ENCODE assay signal across 29 mouse cellular contexts in the genomic region with DNA sequence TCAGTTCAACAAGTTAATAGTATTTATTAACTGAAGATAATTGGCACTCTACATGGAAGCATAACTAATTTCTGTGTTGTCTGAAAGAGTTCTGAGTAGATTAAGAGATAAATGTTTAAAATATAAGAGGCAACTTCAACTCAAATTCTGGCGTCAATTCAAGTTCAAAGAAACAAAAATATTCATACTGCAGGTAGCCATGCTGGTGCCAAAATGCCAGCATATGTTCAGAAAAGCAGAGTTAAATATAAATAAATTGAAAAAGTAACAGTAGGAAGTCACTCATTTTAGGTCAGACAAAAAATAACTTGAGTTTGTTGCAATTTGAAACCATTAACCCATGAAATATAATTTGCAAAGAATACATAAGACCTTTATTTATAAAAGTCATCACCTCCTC.
"Had no signal": no experiment of that assay in that cellular context is flagged by ENCODE, and none has a peak within 500 bp of the region (broad histone marks: within the 10 kb centered on the region; RNA-seq: fewer than 3 reads in every experiment).

No protein-coding gene starts in this region.

- H3K27ac ChIP-seq: limb, embryonic 10.5 days; limb, embryonic 12.5 days; limb, embryonic 13.5 days; limb, embryonic 15.5 days; liver, embryonic 12.5 days; liver, embryonic 13.5 days; liver, embryonic 14.5 days; liver, embryonic 15.5 days; lung, embryonic 15.5 days; macrophage; midbrain, embryonic 10.5 days; midbrain, embryonic 12.5 days; midbrain, embryonic 13.5 days; midbrain, embryonic 15.5 days; neural tube, embryonic 12.5 days; neural tube, embryonic 13.5 days had no signal

- H3K4me3 ChIP-seq: limb, embryonic 10.5 days; limb, embryonic 12.5 days; limb, embryonic 13.5 days; limb, embryonic 15.5 days; liver, embryonic 12.5 days; liver, embryonic 13.5 days; liver, embryonic 15.5 days; lung, embryonic 15.5 days; megakaryocyte, embryonic 14.5 days; midbrain, embryonic 10.5 days; midbrain, embryonic 12.5 days; midbrain, embryonic 13.5 days; midbrain, embryonic 15.5 days; myocyte; neural tube, embryonic 12.5 days; neural tube, embryonic 13.5 days had no signal

- DNase-seq: left cerebral cortex, postnatal 4 days; liver; liver, embryonic 13.5 days; liver, postnatal 0 days; lung, adult 18-20 months; lung, adult 2 months; lung, embryonic 14.5 days; lung, postnatal 10 days; lung, postnatal 14 days; lung, postnatal 36 days; lung, postnatal 4 days; midbrain, embryonic 14.5 days had no signal

- H3K4me1 ChIP-seq: limb, embryonic 10.5 days; limb, embryonic 12.5 days; limb, embryonic 13.5 days; limb, embryonic 15.5 days; liver, embryonic 12.5 days; liver, embryonic 13.5 days; liver, embryonic 15.5 days; lung, embryonic 15.5 days; megakaryocyte, embryonic 14.5 days; midbrain, embryonic 10.5 days; midbrain, embryonic 12.5 days; midbrain, embryonic 13.5 days; midbrain, embryonic 15.5 days; neural tube, embryonic 12.5 days; neural tube, embryonic 13.5 days had no signal

- H3K27me3 ChIP-seq: limb, embryonic 12.5 days; limb, embryonic 13.5 days; limb, embryonic 15.5 days; liver, embryonic 12.5 days; liver, embryonic 13.5 days; liver, embryonic 15.5 days; lung, embryonic 15.5 days; megakaryocyte, embryonic 14.5 days; midbrain, embryonic 12.5 days; midbrain, embryonic 13.5 days; midbrain, embryonic 15.5 days; neural tube, embryonic 12.5 days; neural tube, embryonic 13.5 days had no signal
